Mouse (Mus musculus) thymus, adult 2 months (tissue): ENCODE measurements around the gene Tpst2.

ENCODE experiments used
- CTCF ChIP-seq: fragments of 200-500 bp; IDR thresholded peaks from 2 replicates; pipeline ENCODE4 v1.5.1; 2012; ENCODE audit warnings: mild to moderate bottlenecking, control low read depth, low read length, moderate library complexity, borderline replicate concordance; ENCODE audit not compliant: control insufficient read depth, poor library complexity, insufficient read depth; ENCODE audit errors: extremely low read depth
- POLR2A ChIP-seq: fragments of 200-500 bp; IDR thresholded peaks from 2 replicates; pipeline ENCODE4 v1.6.1; 2012; ENCODE audit warnings: mild to moderate bottlenecking, low read length, control low read depth, moderate library complexity; ENCODE audit not compliant: control insufficient read depth, poor library complexity, insufficient read depth; ENCODE audit errors: extremely low read depth

- TF ChIP-seq POLR2A (no peak), CTCF (no peak)
These were observed 48.0 kb upstream of the Tpst2 start for GRCm38 (mm10) chr5:112228240-112229076.
